Mouse (Mus musculus): ENCODE data around the gene Jchain. TPM values are rescaled to one million over a fixed set of nuclear protein-coding genes. Genes with fewer than 3 reads are reported as not detected.
A peak's percentile ranks its signal among the peaks of the same experiment; 100 is the strongest.

The Jchain gene
- polyA plus RNA-seq (2015; fragmentation: Nextera tagmentation; extraction: Ambion mirVana) = 0.17 and 0.29 TPM in 2 replicates

- ATAC-seq (ENCODE audit: low read depth) = no peak
- H3K9me3 ChIP-seq = no peaks in the 10 kb centered on the region
- H3K4me3 ChIP-seq = no peak within 1 kb of the TSS
- H3K27me3 ChIP-seq = no peaks in the 10 kb centered on the region
- WGBS = 89% methylated on average over 3 of the region's 3 CpGs
- H3K27ac ChIP-seq (replicated peaks) = no peak within 1 kb of the TSS
- H3K36me3 ChIP-seq = no peaks in the 10 kb centered on the region
- no peaks in the 10 kb centered on the region for H3K4me1 ChIP-seq (replicated peaks)
- no peak within 1 kb of the TSS for H3K4me2 ChIP-seq
- H3K9ac ChIP-seq = no peak within 1 kb of the TSS
Measured at GRCm38 (mm10) chr5:88527657-88528056, at the start of gene Jchain. Jchain (minus strand) TSS chr5:88527891.

GRCm38 (mm10) chr5:88575506-88576338 is 48.0 kb upstream of the Jchain start:
- H3K4me1 ChIP-seq (replicated peaks) = no peaks in the 10 kb centered on the region
- H3K4me3 ChIP-seq = no peak overlapping the region
- no peak for ATAC-seq (ENCODE audit: low read depth)
- H3K9me3 ChIP-seq = no peaks in the 10 kb centered on the region
- H3K36me3 ChIP-seq = peaks cover 2% of the 10 kb centered on the region
- no peak overlapping the region for H3K4me2 ChIP-seq
- 75% methylated on average over 3 of the region's 3 CpGs for WGBS
- H3K9ac ChIP-seq = no peak overlapping the region
- H3K27ac ChIP-seq (replicated peaks) = no peak overlapping the region; the same call in 1 of the 2 replicates
- H3K27me3 ChIP-seq = no peaks in the 10 kb centered on the region

GRCm38 (mm10) chr5:88574829-88575228 is 47.1 kb upstream of the Jchain start:
- no peak overlapping the region for H3K27ac ChIP-seq (replicated peaks)
- no peak overlapping the region for H3K9ac ChIP-seq
- WGBS = 90% methylated on average over 3 of the region's 3 CpGs
- H3K4me3 ChIP-seq = no peak overlapping the region
- no peaks in the 10 kb centered on the region for H3K9me3 ChIP-seq
- H3K4me2 ChIP-seq = no peak overlapping the region
- H3K27me3 ChIP-seq = no peaks in the 10 kb centered on the region
- no peak for ATAC-seq (ENCODE audit: low read depth)
- H3K36me3 ChIP-seq = peaks cover 8% of the 10 kb centered on the region; the same call in 1 of the 2 replicates
- H3K4me1 ChIP-seq (replicated peaks) = no peaks in the 10 kb centered on the region

- Histone ChIP-seq H3K9ac (no peak overlapping the region), H3K4me1 (replicated peaks) (peaks cover 17% of the 10 kb centered on the region), H3K27me3 (no peaks in the 10 kb centered on the region), H3K27ac (replicated peaks) (no peak overlapping the region), H3K4me3 (no peak overlapping the region), H3K4me2 (no peak overlapping the region), H3K9me3 (no peaks in the 10 kb centered on the region), H3K36me3 (peaks cover 8% of the 10 kb centered on the region; the same call in 1 of the 2 replicates)
- 58% methylated on average over 3 of the region's 3 CpGs for WGBS
- no peak for ATAC-seq (ENCODE audit: low read depth)
Measured at GRCm38 (mm10) chr5:88569541-88569940, 41.9 kb upstream of the Jchain start.

- no peaks in the 10 kb centered on the region for H3K27me3 ChIP-seq
- no peak for ATAC-seq (ENCODE audit: low read depth)
- no peaks in the 10 kb centered on the region for H3K9me3 ChIP-seq
- H3K36me3 ChIP-seq = peaks cover 8% of the 10 kb centered on the region; the same call in 1 of the 2 replicates
- WGBS = 6% methylated on average over 14 of the region's 14 CpGs
- H3K9ac ChIP-seq = peak overlapping the region; percentile 92
- peak overlapping the region; percentile 92 for H3K27ac ChIP-seq (replicated peaks)
- H3K4me3 ChIP-seq = peak overlapping the region; percentile 88
- peak overlapping the region; percentile 76 for H3K4me2 ChIP-seq
- peaks cover 17% of the 10 kb centered on the region for H3K4me1 ChIP-seq (replicated peaks)
Measured at GRCm38 (mm10) chr5:88566034-88566841, 38.5 kb upstream of the Jchain start.

- no peaks in the 10 kb centered on the region for H3K27me3 ChIP-seq
- H3K36me3 ChIP-seq = 0 out of 2 replicates have a peak, but pooled peaks cover 3% of the 10 kb centered on the region
- H3K4me3 ChIP-seq = peak overlapping the region; percentile 88
- WGBS = under 1% methylated on average over 82 of the region's 119 CpGs
- peak; percentile 75 for ATAC-seq (ENCODE audit: low read depth)
- peaks cover 17% of the 10 kb centered on the region for H3K4me1 ChIP-seq (replicated peaks)
- H3K27ac ChIP-seq (replicated peaks) = peak overlapping the region; percentile 92
- peak overlapping the region; percentile 76 for H3K4me2 ChIP-seq
- H3K9ac ChIP-seq = peak overlapping the region; percentile 92
- no peaks in the 10 kb centered on the region for H3K9me3 ChIP-seq
Measured at GRCm38 (mm10) chr5:88565148-88566033, 37.7 kb upstream of the Jchain start.

GRCm38 (mm10) chr5:88564501-88565147 is 36.9 kb upstream of the Jchain start, which contains the start of gene Rufy3:
Rufy3 (plus strand) TSS chr5:88565040.
- Histone ChIP-seq H3K9me3 (no peaks in the 10 kb centered on the region), H3K4me3 (peak within 1 kb of the TSS; percentile 88), H3K9ac (peak within 1 kb of the TSS; percentile 92), H3K4me2 (peak within 1 kb of the TSS; percentile 76), H3K27ac (replicated peaks) (peak within 1 kb of the TSS; percentile 92), H3K36me3 (no peaks in the 10 kb centered on the region), H3K4me1 (replicated peaks) (peaks cover 17% of the 10 kb centered on the region), H3K27me3 (no peaks in the 10 kb centered on the region)
- WGBS = under 1% methylated on average over 67 of the region's 71 CpGs
- peak; percentile 88 for ATAC-seq (ENCODE audit: low read depth)

GRCm38 (mm10) chr5:88562863-88563780 is 35.4 kb upstream of the Jchain start:
- H3K27me3 ChIP-seq = no peaks in the 10 kb centered on the region
- no peak overlapping the region for H3K4me2 ChIP-seq
- 78% methylated on average over 8 of the region's 8 CpGs for WGBS
- no peaks in the 10 kb centered on the region for H3K9me3 ChIP-seq
- no peaks in the 10 kb centered on the region for H3K36me3 ChIP-seq
- no peak overlapping the region for H3K9ac ChIP-seq
- no peak overlapping the region for H3K27ac ChIP-seq (replicated peaks)
- H3K4me1 ChIP-seq (replicated peaks) = peaks cover 17% of the 10 kb centered on the region
- ATAC-seq (ENCODE audit: low read depth) = no peak
- no peak overlapping the region for H3K4me3 ChIP-seq

- H3K4me1 ChIP-seq (replicated peaks) = peaks cover 12% of the 10 kb centered on the region
- no peak overlapping the region for H3K4me3 ChIP-seq
- H3K27ac ChIP-seq (replicated peaks) = no peak overlapping the region
- H3K9ac ChIP-seq = no peak overlapping the region
- H3K4me2 ChIP-seq = no peak overlapping the region
- no peaks in the 10 kb centered on the region for H3K9me3 ChIP-seq
- H3K36me3 ChIP-seq = peaks cover 7% of the 10 kb centered on the region; the same call in 1 of the 2 replicates
- H3K27me3 ChIP-seq = no peaks in the 10 kb centered on the region
- ATAC-seq (ENCODE audit: low read depth) = no peak
- 86% methylated on average over 9 of the region's 9 CpGs for WGBS
Measured at GRCm38 (mm10) chr5:88561080-88561814, 33.6 kb upstream of the Jchain start.

GRCm38 (mm10) chr5:88558991-88559390 is 31.3 kb upstream of the Jchain start:
- Histone ChIP-seq H3K9ac (no peak overlapping the region), H3K4me2 (no peak overlapping the region), H3K9me3 (no peaks in the 10 kb centered on the region), H3K4me3 (no peak overlapping the region), H3K27ac (replicated peaks) (no peak overlapping the region), H3K4me1 (replicated peaks) (peaks cover 23% of the 10 kb centered on the region), H3K36me3 (peaks cover 7% of the 10 kb centered on the region; the same call in 1 of the 2 replicates), H3K27me3 (no peaks in the 10 kb centered on the region)
- WGBS = 56% methylated on average over 1 of the region's 1 CpGs
- no peak for ATAC-seq (ENCODE audit: low read depth)
